Comparison of ENCODE assay signal across 26 mouse cellular contexts in the genomic region with DNA sequence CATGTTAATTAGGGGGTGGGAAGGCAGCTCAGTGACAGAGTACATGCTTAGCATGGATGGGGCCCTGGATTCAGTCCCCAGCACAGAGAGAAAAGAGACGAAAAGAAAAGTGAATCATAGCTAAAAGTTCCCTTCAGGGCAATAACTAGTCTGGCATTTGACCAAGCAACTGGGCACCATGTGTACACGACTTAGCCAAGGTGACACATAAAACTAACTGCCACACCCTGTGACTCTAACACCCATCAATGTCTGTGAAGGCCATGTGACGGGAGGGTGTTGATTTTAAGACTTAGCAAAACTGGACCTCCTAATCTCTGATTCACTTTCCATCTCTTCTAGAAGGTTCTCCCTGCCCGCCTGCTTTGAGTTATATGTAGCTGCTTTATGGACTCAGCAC. TPM values are rescaled to one million over a fixed set of nuclear protein-coding genes. Genes with fewer than 3 reads are reported as not detected.
DNase-seq lines count a peak whose midpoint lies in the region; ATAC-seq and TF ChIP-seq lines count a peak whose summit lies in the region.
"Had no signal": no experiment of that assay in that cellular context is flagged by ENCODE, and none has a peak within 500 bp of the region (broad histone marks: within the 10 kb centered on the region; RNA-seq: fewer than 3 reads in every experiment).

No protein-coding gene starts in this region.

- TF ChIP-seq POLR2A in myocyte (IDR thresholded peaks at IDR 0.05; ENCODE audit: insufficient read length, low read depth) = no peak

- no peak overlapping the region for H3K9ac ChIP-seq in heart, postnatal 0 days (replicated peaks; ENCODE audit: low read depth, low read length)
- H3K9ac ChIP-seq in heart, embryonic 11.5 days (ENCODE audit: low read depth, low read length) = no peak overlapping the region
- H3K9ac ChIP-seq: forebrain, embryonic 13.5 days; hindbrain, embryonic 15.5 days; kidney, embryonic 15.5 days; limb, embryonic 12.5 days; liver, embryonic 13.5 days had no signal

- H3K27me3 ChIP-seq in heart, postnatal 0 days (ENCODE audit: control insufficient read depth, insufficient read depth, low read length) = no peaks in the 10 kb centered on the region
- H3K27me3 ChIP-seq in heart, embryonic 11.5 days (ENCODE audit: control insufficient read depth, insufficient read depth, low read length) = no peaks in the 10 kb centered on the region
- H3K27me3 ChIP-seq in C2C12 (ENCODE audit: control insufficient read depth, insufficient read depth, insufficient read length) (no peaks in the 10 kb centered on the region), myocyte (ENCODE audit: control insufficient read depth, insufficient read depth, insufficient read length) (no peaks in the 10 kb centered on the region)
- H3K27me3 ChIP-seq: forebrain, embryonic 13.5 days; hindbrain, embryonic 15.5 days; kidney, embryonic 15.5 days; limb, embryonic 12.5 days; liver, embryonic 13.5 days had no signal

- WGBS in heart, postnatal 0 days = 84% methylated on average over 4 of the region's 4 CpGs
- WGBS in heart, embryonic 11.5 days (ENCODE audit: insufficient replicate concordance) = 90% methylated on average over 4 of the region's 4 CpGs

- H3ac ChIP-seq in C2C12 (ENCODE audit: control insufficient read depth, insufficient read length, low read depth) (no peak overlapping the region), myocyte (ENCODE audit: control insufficient read depth, insufficient read length) (no peak overlapping the region)

- no peak for TF ChIP-seq EP300 in heart, postnatal 0 days (IDR thresholded peaks at IDR 0.05; ENCODE audit: low read depth)

- H3K4me2 ChIP-seq in heart, postnatal 0 days (ENCODE audit: low read depth, low read length) = no peak overlapping the region
- no peak overlapping the region for H3K4me2 ChIP-seq in heart, embryonic 11.5 days
- peak overlapping the region; percentile 54 for H3K4me2 ChIP-seq in myocyte (ENCODE audit: low read depth)
- H3K4me2 ChIP-seq: forebrain, embryonic 13.5 days; hindbrain, embryonic 15.5 days; kidney, embryonic 15.5 days; limb, embryonic 12.5 days; liver, embryonic 13.5 days had no signal

- no peaks in the 10 kb centered on the region for H3K36me3 ChIP-seq in heart, postnatal 0 days (replicated peaks; ENCODE audit: control insufficient read depth, insufficient read depth, low read length)
- H3K36me3 ChIP-seq in heart, embryonic 11.5 days (ENCODE audit: control insufficient read depth, insufficient read depth, low read length) = no peaks in the 10 kb centered on the region
- H3K36me3 ChIP-seq in C2C12 (ENCODE audit: control insufficient read depth, insufficient read depth) (no peaks in the 10 kb centered on the region), myocyte (ENCODE audit: control insufficient read depth, insufficient read depth) (no peaks in the 10 kb centered on the region)
- H3K36me3 ChIP-seq: hindbrain, embryonic 10.5 days; hindbrain, embryonic 15.5 days; kidney, embryonic 15.5 days; limb, embryonic 12.5 days; liver, embryonic 13.5 days had no signal

- no peak for ATAC-seq in heart, postnatal 0 days (ENCODE audit: insufficient read depth, low read depth)
- no peak for ATAC-seq in heart, embryonic 11.5 days (replicated peaks; ENCODE audit: insufficient number of reproducible peaks, low FRiP score, low TSS enrichment)
- ATAC-seq: forebrain, embryonic 13.5 days; inflammation-experienced regulatory T-cells, adult 6 months had no signal

- peak overlapping the region; percentile 64; the same call in 1 of the 2 replicates for H3K27ac ChIP-seq in heart, postnatal 0 days (ENCODE audit: low read depth)
- H3K27ac ChIP-seq in heart, embryonic 11.5 days (ENCODE audit: low read depth, low read length) = no peak overlapping the region
- H3K27ac ChIP-seq: forebrain, embryonic 13.5 days; hindbrain, embryonic 10.5 days; hindbrain, embryonic 15.5 days; kidney, embryonic 15.5 days; limb, embryonic 12.5 days; liver, embryonic 13.5 days; macrophage had no signal

- DNase-seq in heart, postnatal 0 days (ENCODE audit: low spot score) = no peak
- DNase-seq in NIH3T3 (ENCODE audit: low read depth) = peak; percentile 75
- no peak for DNase-seq in kidney, postnatal 14 days
- DNase-seq in thymus, postnatal 36 days = no peak
- DNase-seq: cerebellum, adult 2 months; cerebellum, postnatal 14 days; gastrocnemius, postnatal 10 days; kidney, adult 18-20 months; liver, embryonic 13.5 days; lung, adult 2 months; lung, postnatal 10 days; midbrain, embryonic 14.5 days; right cerebral cortex, postnatal 4 days; thymus, adult 2 months; thymus, postnatal 4 days had no signal

- H3K9me3 ChIP-seq in heart, postnatal 0 days (replicated peaks; ENCODE audit: control insufficient read depth, low read length) = no peaks in the 10 kb centered on the region
- no peaks in the 10 kb centered on the region for H3K9me3 ChIP-seq in heart, embryonic 11.5 days (replicated peaks; ENCODE audit: control insufficient read depth, low read length)
- H3K9me3 ChIP-seq: forebrain, embryonic 13.5 days; hindbrain, embryonic 10.5 days; hindbrain, embryonic 15.5 days; kidney, embryonic 15.5 days; limb, embryonic 12.5 days; liver, embryonic 13.5 days had no signal

- H3K79me2 ChIP-seq in C2C12 (ENCODE audit: control insufficient read depth, insufficient read depth) = no peaks in the 10 kb centered on the region
- no peaks in the 10 kb centered on the region for H3K79me2 ChIP-seq in myocyte (ENCODE audit: control insufficient read depth, insufficient read depth)

- H3K4me1 ChIP-seq in heart, postnatal 0 days (ENCODE audit: control insufficient read depth, insufficient read depth) = peaks cover 25% of the 10 kb centered on the region
- peaks cover 5% of the 10 kb centered on the region; the same call in 1 of the 2 replicates for H3K4me1 ChIP-seq in heart, embryonic 11.5 days (ENCODE audit: control insufficient read depth, insufficient read depth, low read length)

- H3K4me3 ChIP-seq in heart, postnatal 0 days (ENCODE audit: low read depth, low read length) = no peak overlapping the region
- H3K4me3 ChIP-seq in heart, embryonic 11.5 days (ENCODE audit: low read depth, low read length) = no peak overlapping the region
- H3K4me3 ChIP-seq in C2C12 (ENCODE audit: insufficient read depth, poor library complexity, severe bottlenecking) (no peak overlapping the region), myocyte (no peak overlapping the region)
- H3K4me3 ChIP-seq: forebrain, embryonic 13.5 days; hindbrain, embryonic 10.5 days; hindbrain, embryonic 15.5 days; kidney, embryonic 15.5 days; limb, embryonic 12.5 days; liver, embryonic 13.5 days had no signal

- peaks cover 2% of the 10 kb centered on the region for H3K79me3 ChIP-seq in C2C12 (ENCODE audit: low read depth)

- TF ChIP-seq CTCF in heart, postnatal 0 days (IDR thresholded peaks at IDR 0.05; ENCODE audit: low read depth) = no peak
- no peak for TF ChIP-seq CTCF in C2C12 (IDR thresholded peaks at IDR 0.05; ENCODE audit: control insufficient read depth, insufficient read depth, insufficient read length)

TF ChIP-seq in C2C12, 6 proteins besides CTCF, POLR2A, EP300 and RAD21:
- TF ChIP-seq USF1 (IDR thresholded peaks at IDR 0.05; ENCODE audit: low read depth) (peak; percentile 90), CEBPB (IDR thresholded peaks at IDR 0.05; ENCODE audit: low read depth) (no peak), FOSL1 (IDR thresholded peaks at IDR 0.05; ENCODE audit: insufficient read depth, low read length, poor library complexity, severe bottlenecking) (no peak), MYOD1 (IDR thresholded peaks at IDR 0.05; ENCODE audit: control insufficient read depth, insufficient read length, low read depth) (no peak), MYOG (IDR thresholded peaks at IDR 0.05; ENCODE audit: control insufficient read depth, extremely low read depth, insufficient read length) (no peak), MAX (IDR thresholded peaks at IDR 0.05) (peak; percentile 95)

TF ChIP-seq in myocyte, 11 proteins besides CTCF, POLR2A, EP300 and RAD21:
- peak in 1 of 3 experiments; percentile 2 for TF ChIP-seq MYOD1 (IDR thresholded peaks at IDR 0.05; ENCODE audit: control insufficient read depth in 1 of 3, insufficient read length in 2 of 3, low read depth in 2 of 3)
- TF ChIP-seq USF1 (IDR thresholded peaks at IDR 0.05; ENCODE audit: low read depth) = peak; percentile 86
- TF ChIP-seq POLR2AphosphoS2 (IDR thresholded peaks at IDR 0.05; ENCODE audit: insufficient read length, low read depth) = no peak

RNA-seq across cellular contexts. Expression of a gene that starts 12.2 kb away (rescaled TPM):
- total RNA-seq in heart, postnatal 0 days (2014; rRNA removed; ENCODE audit: low replicate concordance) = 6.1 and 11.0 TPM in 2 replicates
- 4.9 and 6.0 TPM in 2 replicates for polyA plus RNA-seq in heart, postnatal 0 days (2015; fragmentation: Nextera tagmentation; extraction: Ambion mirVana)
- 8.9 TPM in 2 replicates for polyA plus RNA-seq in heart, embryonic 11.5 days (2014; fragmentation: Nextera tagmentation; extraction: Ambion mirVana)
- polyA plus RNA-seq in C2C12 (2012; fragmentation: generic; extraction: Trizol) (2.4 TPM), myocyte (2012; fragmentation: generic; extraction: Trizol) (3.2 TPM)
- total RNA-seq: monocyte, adult 5-6 weeks had no signal
